Mouse (Mus musculus): ENCODE data around the gene Cfap299. TPM values are rescaled to one million over a fixed set of nuclear protein-coding genes. Genes with fewer than 3 reads are reported as not detected.
"Not testable (repeated sequence)": the region's sequence is repeated elsewhere in the genome, so short reads cannot be mapped to it uniquely, and the experiment has no call there.

Gene Cfap299
- polyA plus RNA-seq, 1 experiment from 2014 or later: 0.27 TPM

- Histone ChIP-seq H3K9ac (ENCODE audit: low read depth, low read length) (no peak overlapping the region), H3K4me2 (replicated peaks; ENCODE audit: low read depth) (no peak overlapping the region), H3K4me3 (ENCODE audit: low read depth, low read length) (no peak overlapping the region), H3K9me3 (ENCODE audit: control insufficient read depth) (no peaks in the 10 kb centered on the region), H3K27ac (ENCODE audit: low read depth, low read length) (no peak overlapping the region), H3K4me1 (replicated peaks; ENCODE audit: control insufficient read depth, insufficient read depth, low read length) (0 out of 2 replicates have a peak, but pooled peaks cover 8% of the 10 kb centered on the region), H3K27me3 (replicated peaks; ENCODE audit: control insufficient read depth, insufficient read depth, low read length) (no peaks in the 10 kb centered on the region), H3K36me3 (ENCODE audit: control insufficient read depth, insufficient read depth) (no peaks in the 10 kb centered on the region)
- ATAC-seq: no peak
- 91% methylated on average over 4 of the region's 4 CpGs for WGBS
- no peak for TF ChIP-seq CTCF (IDR thresholded peaks at IDR 0.05; ENCODE audit: low read depth)
Measured at GRCm38 (mm10) chr5:98568481-98568880, 239.4 kb downstream of the Cfap299 start.

DNA sequence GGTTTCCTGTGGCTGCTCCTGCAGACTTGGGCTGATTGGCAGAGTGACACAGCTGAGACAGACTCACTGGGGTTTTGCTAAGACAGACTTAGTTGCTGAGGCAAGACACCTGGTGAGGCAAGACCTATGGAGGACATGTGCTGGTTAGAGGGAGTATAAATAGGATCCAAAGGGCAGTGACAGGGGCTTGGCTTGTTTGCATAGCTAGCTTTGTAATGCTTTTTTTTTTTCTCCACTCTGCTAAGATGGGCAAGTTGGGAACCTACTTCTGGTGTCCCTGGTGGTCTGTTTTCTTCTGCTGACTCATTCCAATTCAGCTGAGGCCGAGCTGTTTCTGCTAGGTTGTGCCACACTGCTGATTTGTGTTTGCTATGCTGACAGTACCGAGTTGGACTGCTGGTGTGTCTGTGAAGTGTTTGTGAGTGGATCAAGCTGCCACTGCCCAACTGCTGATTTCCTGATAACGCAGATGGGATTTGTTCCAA, 240.0 kb downstream of the Cfap299 start:
- Histone ChIP-seq H3K27me3 (replicated peaks; ENCODE audit: control insufficient read depth, insufficient read depth, low read length) (no peaks in the 10 kb centered on the region), H3K9me3 (ENCODE audit: control insufficient read depth) (no peaks in the 10 kb centered on the region), H3K4me1 (replicated peaks; ENCODE audit: control insufficient read depth, insufficient read depth, low read length) (0 out of 2 replicates have a peak, but pooled peaks cover 8% of the 10 kb centered on the region), H3K4me3 (ENCODE audit: low read depth, low read length) (no peak overlapping the region), H3K27ac (ENCODE audit: low read depth, low read length) (no peak overlapping the region), H3K9ac (ENCODE audit: low read depth, low read length) (no peak overlapping the region), H3K4me2 (replicated peaks; ENCODE audit: low read depth) (peak overlapping the region; percentile 24; the same call in 1 of the 2 replicates), H3K36me3 (ENCODE audit: control insufficient read depth, insufficient read depth) (no peaks in the 10 kb centered on the region)
- 12% methylated on average over 3 of the region's 3 CpGs for WGBS
- ATAC-seq: peak; percentile 96
- TF ChIP-seq CTCF (IDR thresholded peaks at IDR 0.05; ENCODE audit: low read depth): 0 out of 2 replicates have a peak, but pooled peaks have one; percentile 9

DNA sequence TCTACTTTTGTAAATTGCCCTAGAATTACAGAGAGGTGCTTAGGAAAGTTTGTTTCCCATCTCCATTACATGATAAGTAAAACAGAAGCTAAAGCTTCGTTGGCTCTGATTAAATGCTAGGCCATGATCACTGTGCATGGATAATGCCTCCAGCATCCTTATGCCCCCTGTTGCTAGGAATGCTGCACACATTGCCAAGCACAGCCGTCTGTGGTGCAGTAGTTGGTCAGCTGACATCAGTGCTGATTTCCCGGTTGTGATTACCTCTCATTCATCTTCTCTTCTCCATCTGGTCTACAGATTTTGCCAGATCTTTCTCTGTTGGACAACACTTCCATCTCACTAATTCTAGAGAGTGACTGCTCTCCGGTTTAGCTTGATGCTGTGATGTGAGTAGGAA, 243.3 kb downstream of the Cfap299 start:
- WGBS: 65% methylated on average over 4 of the region's 4 CpGs
- H3K4me2 ChIP-seq (replicated peaks; ENCODE audit: low read depth): no peak overlapping the region
- H3K9ac ChIP-seq (ENCODE audit: low read depth, low read length): no peak overlapping the region
- H3K36me3 ChIP-seq (ENCODE audit: control insufficient read depth, insufficient read depth): no peaks in the 10 kb centered on the region
- H3K27ac ChIP-seq (ENCODE audit: low read depth, low read length): no peak overlapping the region
- peak; percentile 25; the same call in 1 of the 2 replicates for TF ChIP-seq CTCF (IDR thresholded peaks at IDR 0.05; ENCODE audit: low read depth)
- no peak for ATAC-seq
- H3K9me3 ChIP-seq (ENCODE audit: control insufficient read depth): no peaks in the 10 kb centered on the region
- no peaks in the 10 kb centered on the region for H3K27me3 ChIP-seq (replicated peaks; ENCODE audit: control insufficient read depth, insufficient read depth, low read length)
- no peak overlapping the region for H3K4me3 ChIP-seq (ENCODE audit: low read depth, low read length)
- H3K4me1 ChIP-seq (replicated peaks; ENCODE audit: control insufficient read depth, insufficient read depth, low read length): 0 out of 2 replicates have a peak, but pooled peaks cover 8% of the 10 kb centered on the region

DNA sequence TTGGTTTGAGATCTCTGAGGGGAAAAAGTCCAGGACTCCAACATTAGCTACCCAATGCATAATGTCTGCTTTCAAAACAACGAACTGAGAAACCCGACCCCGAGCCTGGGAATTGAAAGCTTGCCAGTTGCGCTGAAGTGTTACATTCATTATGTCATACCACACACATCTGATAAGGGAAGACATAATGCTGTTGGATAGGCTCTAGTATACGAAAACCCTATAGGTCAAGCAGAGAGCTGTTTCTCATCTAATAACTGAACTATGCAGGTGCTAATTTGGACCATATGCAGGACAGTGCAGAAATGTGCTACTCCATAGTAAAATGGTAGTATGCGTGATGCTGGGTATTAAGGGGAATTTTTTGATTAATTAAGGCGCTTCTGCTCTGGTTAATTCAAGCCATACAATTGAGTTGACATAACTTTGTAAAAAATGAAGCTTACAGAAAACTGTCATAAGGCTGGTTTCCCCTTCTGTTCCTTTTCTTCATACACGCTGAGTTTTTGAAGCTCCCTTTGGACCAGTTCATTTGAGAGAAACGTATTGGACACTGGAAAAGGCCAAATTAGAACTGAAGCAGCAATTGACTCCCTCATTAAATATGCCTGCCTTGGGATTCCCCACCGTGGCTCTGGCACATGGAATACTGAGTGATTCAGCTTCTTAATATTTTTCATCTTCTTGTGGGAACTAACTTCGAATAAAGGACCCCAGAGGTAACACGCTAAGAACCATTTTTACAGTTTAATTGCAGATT, 245.8 kb downstream of the Cfap299 start:
- Histone ChIP-seq H3K9ac (ENCODE audit: low read depth, low read length) (no peak overlapping the region), H3K9me3 (ENCODE audit: control insufficient read depth) (no peaks in the 10 kb centered on the region), H3K4me1 (replicated peaks; ENCODE audit: control insufficient read depth, insufficient read depth, low read length) (0 out of 2 replicates have a peak, but pooled peaks cover under 1% of the 10 kb centered on the region), H3K4me3 (ENCODE audit: low read depth, low read length) (no peak overlapping the region), H3K27ac (ENCODE audit: low read depth, low read length) (no peak overlapping the region), H3K27me3 (replicated peaks; ENCODE audit: control insufficient read depth, insufficient read depth, low read length) (no peaks in the 10 kb centered on the region), H3K36me3 (ENCODE audit: control insufficient read depth, insufficient read depth) (no peaks in the 10 kb centered on the region), H3K4me2 (replicated peaks; ENCODE audit: low read depth) (no peak overlapping the region)
- 72% methylated on average over 12 of the region's 12 CpGs for WGBS
- TF ChIP-seq CTCF (IDR thresholded peaks at IDR 0.05; ENCODE audit: low read depth): no peak
- no peak for ATAC-seq

DNA sequence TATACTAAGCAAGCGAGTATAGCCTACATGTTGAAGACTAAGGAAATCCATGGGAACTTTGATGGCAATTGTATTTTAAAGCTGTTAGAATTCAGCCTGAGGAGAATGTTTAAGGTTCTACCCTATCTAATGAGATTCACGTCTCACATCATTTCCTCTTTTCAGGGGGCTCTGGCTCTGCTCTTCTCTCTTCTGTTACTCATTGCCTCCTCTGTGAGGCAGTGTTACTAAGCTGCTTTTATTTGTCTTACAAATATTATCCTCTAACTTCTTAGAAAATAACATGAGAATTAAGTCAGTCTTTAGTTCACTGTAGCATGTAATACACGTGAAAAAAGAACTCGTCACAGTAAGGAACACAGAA, 246.3 kb downstream of the Cfap299 start:
- Histone ChIP-seq H3K36me3 (ENCODE audit: control insufficient read depth, insufficient read depth) (no peaks in the 10 kb centered on the region), H3K4me1 (replicated peaks; ENCODE audit: control insufficient read depth, insufficient read depth, low read length) (no peaks in the 10 kb centered on the region), H3K27ac (ENCODE audit: low read depth, low read length) (no peak overlapping the region), H3K9ac (ENCODE audit: low read depth, low read length) (no peak overlapping the region), H3K27me3 (replicated peaks; ENCODE audit: control insufficient read depth, insufficient read depth, low read length) (no peaks in the 10 kb centered on the region), H3K4me3 (ENCODE audit: low read depth, low read length) (no peak overlapping the region), H3K9me3 (ENCODE audit: control insufficient read depth) (no peaks in the 10 kb centered on the region), H3K4me2 (replicated peaks; ENCODE audit: low read depth) (no peak overlapping the region)
- ATAC-seq: no peak
- TF ChIP-seq CTCF (IDR thresholded peaks at IDR 0.05; ENCODE audit: low read depth): no peak
- 81% methylated on average over 4 of the region's 4 CpGs for WGBS

GRCm38 (mm10) chr5:98576538-98576937, 247.4 kb downstream of the Cfap299 start:
- WGBS: 60% methylated on average over 6 of the region's 6 CpGs
- not testable (repeated sequence) for H3K36me3 ChIP-seq (ENCODE audit: control insufficient read depth, insufficient read depth); H3K27ac ChIP-seq (ENCODE audit: low read depth, low read length); H3K9ac ChIP-seq (ENCODE audit: low read depth, low read length); H3K9me3 ChIP-seq (ENCODE audit: control insufficient read depth); ATAC-seq; H3K4me3 ChIP-seq (ENCODE audit: low read depth, low read length); H3K27me3 ChIP-seq (replicated peaks; ENCODE audit: control insufficient read depth, insufficient read depth, low read length); H3K4me2 ChIP-seq (replicated peaks; ENCODE audit: low read depth); H3K4me1 ChIP-seq (replicated peaks; ENCODE audit: control insufficient read depth, insufficient read depth, low read length)
